Mouse (Mus musculus) retina, postnatal 1 day (tissue): ENCODE measurements at regions not wholly inside any gene's neighbourhood (a gene's known extent, or its start where the extent isn't known, plus 50 kb on each side); places are given as distances from the start of the nearest gene placed in this dataset.
A peak's percentile ranks its signal among the peaks of the same experiment; 100 is the strongest.

Experiments
- DNase-seq: peaks from one replicate; pipeline ENCODE4 v3.0.0-alpha.2; 2012

GRCm38 (mm10) chr10:15592161-15592560 is 874.1 kb upstream of the Gje1 start:
- peak; percentile 34 for DNase-seq

- no peak for DNase-seq
These were observed 868.1 kb upstream of the Gje1 start for GRCm38 (mm10) chr10:15586081-15586480.

GRCm38 (mm10) chr10:15564119-15564518 is 846.1 kb upstream of the Gje1 start:
- DNase-seq: no peak

GRCm38 (mm10) chr10:15553407-15554064 is 835.5 kb upstream of the Gje1 start:
- no peak for DNase-seq

GRCm38 (mm10) chr10:15541797-15542350 is 823.9 kb upstream of the Gje1 start:
- peak; percentile 69 for DNase-seq

- DNase-seq: no peak
These were observed 822.9 kb upstream of the Gje1 start for GRCm38 (mm10) chr10:15540780-15541426.

GRCm38 (mm10) chr10:15536053-15536452 is 818.0 kb upstream of the Gje1 start:
- DNase-seq: no peak

GRCm38 (mm10) chr10:15487367-15487766 is 769.4 kb upstream of the Gje1 start:
- DNase-seq: no peak

- DNase-seq: no peak
These were observed 725.3 kb upstream of the Gje1 start for GRCm38 (mm10) chr10:15443281-15443680.

- no peak for DNase-seq
These were observed 723.2 kb upstream of the Gje1 start for GRCm38 (mm10) chr10:15441216-15441615.

- DNase-seq: no peak
These were observed 708.7 kb upstream of the Gje1 start for GRCm38 (mm10) chr10:15426746-15427145.

- peak; percentile 16 for DNase-seq
These were observed 688.2 kb upstream of the Gje1 start for GRCm38 (mm10) chr10:15406211-15406610.

GRCm38 (mm10) chr10:15405706-15406105 is 687.7 kb upstream of the Gje1 start:
- peak; percentile 5 for DNase-seq

- DNase-seq: no peak
These were observed 682.0 kb upstream of the Gje1 start for GRCm38 (mm10) chr10:15399964-15400363.

- DNase-seq: no peak
These were observed 679.1 kb upstream of the Gje1 start for GRCm38 (mm10) chr10:15397114-15397513.

GRCm38 (mm10) chr10:15395295-15395694 is 677.3 kb upstream of the Gje1 start:
- no peak for DNase-seq

- peak; percentile 10 for DNase-seq
These were observed 674.2 kb upstream of the Gje1 start for GRCm38 (mm10) chr10:15392027-15392816.

GRCm38 (mm10) chr10:15373571-15373970 is 655.6 kb upstream of the Gje1 start:
- no peak for DNase-seq
